Mouse (Mus musculus): ENCODE results near the gene Cd163l1. TPM values are rescaled to one million over a fixed set of nuclear protein-coding genes. Genes with fewer than 3 reads are reported as not detected.

Cd163l1 gene
- not detected in 2 replicates for polyA plus RNA-seq (2012)

GRCm38 (mm10) chr7:140217967-140218366 is at the start of gene Cd163l1:
Cd163l1 (plus strand) TSS chr7:140218267.
- no peak for TF ChIP-seq GATA1 (IDR thresholded peaks at IDR 0.05; ENCODE audit: low read length)

- TF ChIP-seq GATA1 (IDR thresholded peaks at IDR 0.05; ENCODE audit: low read length) = no peak
Observed at GRCm38 (mm10) chr7:140169386-140169785, 48.7 kb upstream of the Cd163l1 start.

GRCm38 (mm10) chr7:140170863-140171262 is 47.2 kb upstream of the Cd163l1 start:
- TF ChIP-seq GATA1 (IDR thresholded peaks at IDR 0.05; ENCODE audit: low read length) = no peak

- TF ChIP-seq GATA1 (IDR thresholded peaks at IDR 0.05; ENCODE audit: low read length) = no peak
Observed at GRCm38 (mm10) chr7:140172936-140173335, 45.1 kb upstream of the Cd163l1 start, which contains the start of gene Olfr523. Olfr523 (plus strand) TSS chr7:140173217.

- TF ChIP-seq GATA1 (IDR thresholded peaks at IDR 0.05; ENCODE audit: low read length) = no peak
Observed at GRCm38 (mm10) chr7:140179176-140179575, 38.9 kb upstream of the Cd163l1 start.

- TF ChIP-seq GATA1 (IDR thresholded peaks at IDR 0.05; ENCODE audit: low read length) = no peak
Observed at GRCm38 (mm10) chr7:140180692-140181091, 37.4 kb upstream of the Cd163l1 start.

GRCm38 (mm10) chr7:140184206-140184605 is 33.9 kb upstream of the Cd163l1 start:
- no peak for TF ChIP-seq GATA1 (IDR thresholded peaks at IDR 0.05; ENCODE audit: low read length)

GRCm38 (mm10) chr7:140186646-140187620 is 31.1 kb upstream of the Cd163l1 start:
- no peak for TF ChIP-seq GATA1 (IDR thresholded peaks at IDR 0.05; ENCODE audit: low read length)

GRCm38 (mm10) chr7:140187721-140188390 is 30.2 kb upstream of the Cd163l1 start:
- TF ChIP-seq GATA1 (IDR thresholded peaks at IDR 0.05; ENCODE audit: low read length) = no peak

GRCm38 (mm10) chr7:140188391-140189328 is 29.4 kb upstream of the Cd163l1 start:
- TF ChIP-seq GATA1 (IDR thresholded peaks at IDR 0.05; ENCODE audit: low read length) = no peak

GRCm38 (mm10) chr7:140190435-140190834 is 27.6 kb upstream of the Cd163l1 start:
- TF ChIP-seq GATA1 (IDR thresholded peaks at IDR 0.05; ENCODE audit: low read length) = no peak

- no peak for TF ChIP-seq GATA1 (IDR thresholded peaks at IDR 0.05; ENCODE audit: low read length)
Observed at GRCm38 (mm10) chr7:140192445-140192844, 25.6 kb upstream of the Cd163l1 start.

GRCm38 (mm10) chr7:140192851-140193250 is 25.2 kb upstream of the Cd163l1 start:
- no peak for TF ChIP-seq GATA1 (IDR thresholded peaks at IDR 0.05; ENCODE audit: low read length)

- no peak for TF ChIP-seq GATA1 (IDR thresholded peaks at IDR 0.05; ENCODE audit: low read length)
Observed at GRCm38 (mm10) chr7:140194031-140194430, 24.0 kb upstream of the Cd163l1 start.

GRCm38 (mm10) chr7:140196002-140196401 is 22.1 kb upstream of the Cd163l1 start:
- TF ChIP-seq GATA1 (IDR thresholded peaks at IDR 0.05; ENCODE audit: low read length) = no peak
